Mouse (Mus musculus) liver, embryonic 15.5 days (tissue): ENCODE measurements around the gene Ripk1. TPM values are rescaled to one million over a fixed set of nuclear protein-coding genes. Genes with fewer than 3 reads are reported as not detected.
"Not testable (repeated sequence)": the region's sequence is repeated elsewhere in the genome, so short reads cannot be mapped to it uniquely, and the experiment has no call there.

Source experiments
- ATAC-seq: fragments of 200-750 bp; cut with Nextera tagmentation; 2 replicates; pipeline ENCODE4 v1.8.0; 2017; ENCODE audit warnings: moderate number of reproducible peaks, mild to moderate bottlenecking, moderate library complexity; ENCODE audit not compliant: insufficient read depth
- H3K27ac ChIP-seq: fragments of 300-500 bp; sonication (generic); replicated peaks from 2 replicates; pipeline ENCODE4 v1.5.1; 2015; ENCODE audit warnings: mild to moderate bottlenecking, inconsistent platforms
- H3K27me3 ChIP-seq: fragments of 300-500 bp; sonication (generic); 2 replicates; pipeline ENCODE4 v1.6.1; 2015; ENCODE audit warnings: mild to moderate bottlenecking, inconsistent platforms
- H3K36me3 ChIP-seq: fragments of 300-500 bp; sonication (generic); replicated peaks from 2 replicates; pipeline ENCODE4 v1.6.1; 2015; ENCODE audit warnings: moderate library complexity, mild to moderate bottlenecking, inconsistent platforms
- H3K4me1 ChIP-seq: fragments of 300-500 bp; sonication (generic); replicated peaks from 2 replicates; pipeline ENCODE4 v1.6.1; 2015; ENCODE audit warnings: inconsistent platforms
- H3K4me2 ChIP-seq: fragments of 300-500 bp; sonication (generic); 2 replicates; pipeline ENCODE4 v1.6.1; 2015; ENCODE audit warnings: moderate library complexity, mild to moderate bottlenecking, inconsistent platforms
- H3K4me3 ChIP-seq: fragments of 300-500 bp; sonication (generic); replicated peaks from 2 replicates; pipeline ENCODE4 v1.5.1; 2015; ENCODE audit warnings: mild to moderate bottlenecking, inconsistent platforms
- H3K9ac ChIP-seq: fragments of 300-500 bp; sonication (generic); 2 replicates; pipeline ENCODE4 v1.6.1; 2015; ENCODE audit warnings: moderate library complexity, mild to moderate bottlenecking, inconsistent platforms
- H3K9me3 ChIP-seq: fragments of 300-500 bp; sonication (generic); replicated peaks from 2 replicates; pipeline ENCODE4 v1.6.1; 2016; ENCODE audit warnings: inconsistent platforms
- WGBS: fragments of 180-500 bp; shearing (Covaris S2); methylation state at CpG from one replicate; pipeline ENCODE4 v1.1.7; 2015; ENCODE audit warnings: mixed read lengths; ENCODE audit not compliant: insufficient replicate concordance; 5-methylcytosine and 5-hydroxymethylcytosine counted together
- polyA plus RNA-seq: library from polyadenylated mRNA; unstranded; fragments of >200 nt; fragmentation: Nextera tagmentation; extraction: Ambion mirVana; gene quantifications from 2 replicates; pipeline ENCODE4 v1.2.1, GENCODE M21; 2015

The Ripk1 gene
- polyA plus RNA-seq, 1 experiment from 2014 or later = 11.6 TPM

GRCm38 (mm10) chr13:34054983-34055382 lies 52.8 kb downstream of the Ripk1 start:
- Histone ChIP-seq H3K27me3 (no peaks in the 10 kb centered on the region), H3K27ac (peak overlapping the region; percentile 80), H3K4me3 (no peak overlapping the region), H3K9ac (no peak overlapping the region), H3K4me1 (0 out of 2 replicates have a peak, but pooled peaks cover 10% of the 10 kb centered on the region), H3K36me3 (peaks cover 17% of the 10 kb centered on the region), H3K4me2 (no peak overlapping the region), H3K9me3 (0 out of 2 replicates have a peak, but pooled peaks cover 2% of the 10 kb centered on the region)
- WGBS = 58% methylated on average over 3 of the region's 3 CpGs
- ATAC-seq = peak; percentile 78

DNA sequence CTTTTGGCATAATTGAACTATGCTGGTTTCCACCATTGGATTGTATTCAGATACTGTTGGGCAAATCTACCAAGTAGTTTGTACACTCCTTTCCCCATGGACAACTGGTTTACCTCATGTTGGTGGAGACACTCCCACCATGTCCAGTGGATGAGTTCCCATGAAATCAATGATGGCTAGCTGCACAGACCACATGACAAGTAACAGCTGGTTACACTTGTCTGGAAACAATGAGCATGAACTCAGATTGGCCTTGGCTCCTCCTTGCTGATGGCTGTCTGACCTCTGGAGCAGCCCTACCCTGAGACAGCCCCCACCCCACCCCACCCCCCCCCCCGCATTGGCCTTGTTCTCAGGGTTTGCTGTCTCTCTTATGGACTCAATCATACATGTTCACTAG lies 55.1 kb downstream of the Ripk1 start:
- Histone ChIP-seq H3K4me2 (no peak overlapping the region), H3K9ac (no peak overlapping the region), H3K27me3 (no peaks in the 10 kb centered on the region), H3K4me3 (no peak overlapping the region), H3K4me1 (0 out of 2 replicates have a peak, but pooled peaks cover 10% of the 10 kb centered on the region), H3K9me3 (0 out of 2 replicates have a peak, but pooled peaks cover 2% of the 10 kb centered on the region), H3K27ac (no peak overlapping the region), H3K36me3 (peaks cover 15% of the 10 kb centered on the region)
- WGBS = 73% methylated on average over 1 of the region's 1 CpGs
- ATAC-seq = no peak

- Histone ChIP-seq H3K27ac (no peak overlapping the region), H3K36me3 (peaks cover 19% of the 10 kb centered on the region), H3K4me2 (no peak overlapping the region), H3K4me3 (no peak overlapping the region), H3K4me1 (no peaks in the 10 kb centered on the region), H3K27me3 (no peaks in the 10 kb centered on the region), H3K9me3 (0 out of 2 replicates have a peak, but pooled peaks cover 2% of the 10 kb centered on the region), H3K9ac (no peak overlapping the region)
- 74% methylated on average over 9 of the region's 9 CpGs for WGBS
- ATAC-seq = no peak
Observed at GRCm38 (mm10) chr13:34060061-34060460, 57.9 kb downstream of the Ripk1 start.

DNA sequence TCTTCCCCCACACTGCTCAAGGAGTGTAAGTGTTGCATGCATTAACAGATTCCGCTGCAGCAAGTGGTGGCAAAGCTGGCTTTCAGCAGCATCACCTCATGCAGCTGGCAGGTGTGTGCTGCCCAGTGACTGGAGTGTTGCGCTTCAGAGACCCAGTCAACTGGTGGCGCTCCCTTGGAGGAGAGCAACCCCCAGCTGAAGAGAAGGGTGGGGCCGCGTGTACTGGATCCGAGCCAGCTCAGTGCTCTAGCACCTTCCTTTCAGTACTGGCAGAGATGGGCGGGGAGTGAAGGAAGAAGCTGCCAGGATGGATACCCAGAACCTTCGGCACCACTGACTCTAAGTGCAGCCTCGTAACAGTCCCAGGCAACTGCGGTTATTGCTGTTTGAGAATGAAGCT lies 60.3 kb downstream of the Ripk1 start:
- no peak overlapping the region for H3K4me2 ChIP-seq
- H3K9me3 ChIP-seq = 0 out of 2 replicates have a peak, but pooled peaks cover 2% of the 10 kb centered on the region
- ATAC-seq = no peak
- no peak overlapping the region for H3K27ac ChIP-seq
- WGBS = 72% methylated on average over 10 of the region's 10 CpGs
- H3K9ac ChIP-seq = no peak overlapping the region
- no peaks in the 10 kb centered on the region for H3K4me1 ChIP-seq
- H3K27me3 ChIP-seq = no peaks in the 10 kb centered on the region
- H3K36me3 ChIP-seq = peaks cover 12% of the 10 kb centered on the region; the same call in 1 of the 2 replicates
- no peak overlapping the region for H3K4me3 ChIP-seq

DNA sequence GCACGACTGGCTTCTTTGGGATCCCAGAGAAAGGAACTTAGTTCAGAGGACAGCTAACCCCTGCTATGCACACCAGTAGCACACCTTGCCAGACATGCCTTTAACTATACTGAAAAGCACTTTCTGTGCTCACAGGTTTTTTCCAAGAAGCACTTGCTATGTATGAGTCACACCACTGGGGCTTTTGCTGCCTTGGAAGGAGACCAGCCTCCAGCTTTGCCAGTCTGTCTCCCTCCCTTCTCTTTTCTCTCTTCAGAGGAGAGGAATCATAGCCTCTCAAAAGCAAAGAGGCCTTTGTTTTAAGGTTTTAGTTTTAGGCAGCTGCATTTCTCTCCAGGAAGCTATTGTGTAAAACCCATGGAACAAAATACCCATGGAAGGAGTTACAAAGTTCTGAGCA lies 64.2 kb downstream of the Ripk1 start:
- no peaks in the 10 kb centered on the region for H3K27me3 ChIP-seq
- no peak overlapping the region for H3K4me2 ChIP-seq
- no peak overlapping the region for H3K27ac ChIP-seq
- H3K9me3 ChIP-seq = no peaks in the 10 kb centered on the region
- no peak overlapping the region for H3K4me3 ChIP-seq
- peaks cover 4% of the 10 kb centered on the region; the same call in 1 of the 2 replicates for H3K36me3 ChIP-seq
- no peaks in the 10 kb centered on the region for H3K4me1 ChIP-seq
- no peak for ATAC-seq
- 57% methylated on average over 1 of the region's 1 CpGs for WGBS
- no peak overlapping the region for H3K9ac ChIP-seq

GRCm38 (mm10) chr13:34070296-34070695 lies 68.1 kb downstream of the Ripk1 start:
- Histone ChIP-seq H3K4me2 (no peak overlapping the region), H3K36me3 (0 out of 2 replicates have a peak, but pooled peaks cover 2% of the 10 kb centered on the region), H3K27ac (no peak overlapping the region), H3K27me3 (no peaks in the 10 kb centered on the region), H3K4me3 (no peak overlapping the region), H3K9ac (no peak overlapping the region), H3K4me1 (no peaks in the 10 kb centered on the region), H3K9me3 (no peaks in the 10 kb centered on the region)
- WGBS = 71% methylated on average over 4 of the region's 4 CpGs
- no peak for ATAC-seq

- no peak for ATAC-seq
- Histone ChIP-seq H3K27me3 (no peaks in the 10 kb centered on the region), H3K36me3 (peaks cover 3% of the 10 kb centered on the region; the same call in 1 of the 2 replicates), H3K27ac (no peak overlapping the region), H3K9me3 (no peaks in the 10 kb centered on the region), H3K4me3 (no peak overlapping the region), H3K4me2 (no peak overlapping the region), H3K9ac (no peak overlapping the region), H3K4me1 (peaks cover 6% of the 10 kb centered on the region)
- WGBS = 71% methylated on average over 6 of the region's 6 CpGs
Observed at GRCm38 (mm10) chr13:34071836-34072235, 69.7 kb downstream of the Ripk1 start.

DNA sequence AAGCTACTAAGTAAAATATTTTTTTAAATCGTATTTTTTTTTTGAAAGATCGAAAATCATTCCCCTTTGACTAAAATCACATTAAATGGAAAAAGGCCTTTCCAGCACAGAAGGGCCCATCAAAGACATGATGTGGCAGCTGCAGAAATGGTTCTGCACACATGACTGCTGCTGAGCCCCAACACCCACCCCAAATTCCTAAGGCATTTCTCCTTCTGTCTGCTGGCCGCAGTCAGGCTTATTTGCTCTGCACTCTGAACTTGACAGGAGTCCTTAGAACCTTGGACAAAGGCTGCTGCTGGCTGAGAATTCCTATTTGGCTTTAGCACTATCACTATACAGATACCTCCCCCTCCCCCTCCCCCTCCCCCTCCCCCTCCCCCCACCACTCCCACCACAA lies 70.7 kb downstream of the Ripk1 start:
- Histone ChIP-seq H3K4me1 (peaks cover 16% of the 10 kb centered on the region), H3K9me3 (no peaks in the 10 kb centered on the region), H3K9ac (no peak overlapping the region), H3K27ac (no peak overlapping the region), H3K4me3 (no peak overlapping the region), H3K36me3 (peaks cover 3% of the 10 kb centered on the region; the same call in 1 of the 2 replicates), H3K4me2 (no peak overlapping the region), H3K27me3 (no peaks in the 10 kb centered on the region)
- WGBS = 70% methylated on average over 3 of the region's 3 CpGs
- no peak for ATAC-seq

DNA sequence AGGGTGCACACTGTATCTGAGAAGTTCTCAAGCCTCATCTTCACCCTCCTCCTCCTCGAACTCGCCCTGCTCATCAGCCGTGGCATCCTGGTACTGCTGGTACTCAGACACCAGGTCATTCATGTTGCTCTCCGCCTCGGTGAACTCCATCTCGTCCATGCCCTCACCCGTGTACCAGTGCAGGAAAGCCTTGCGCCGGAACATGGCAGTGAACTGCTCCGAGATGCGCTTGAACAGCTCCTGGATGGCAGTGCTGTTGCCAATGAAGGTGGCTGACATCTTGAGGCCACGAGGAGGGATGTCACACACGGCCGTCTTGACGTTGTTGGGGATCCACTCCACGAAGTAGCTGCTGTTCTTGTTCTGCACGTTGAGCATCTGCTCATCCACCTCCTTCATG lies 72.3 kb downstream of the Ripk1 start:
- not testable (repeated sequence) for H3K27me3 ChIP-seq, H3K9ac ChIP-seq, H3K4me2 ChIP-seq, H3K36me3 ChIP-seq, H3K9me3 ChIP-seq, H3K27ac ChIP-seq, H3K4me3 ChIP-seq, ATAC-seq
- peaks cover 25% of the 10 kb centered on the region for H3K4me1 ChIP-seq
- WGBS = 85% methylated on average over 11 of the region's 17 CpGs

DNA sequence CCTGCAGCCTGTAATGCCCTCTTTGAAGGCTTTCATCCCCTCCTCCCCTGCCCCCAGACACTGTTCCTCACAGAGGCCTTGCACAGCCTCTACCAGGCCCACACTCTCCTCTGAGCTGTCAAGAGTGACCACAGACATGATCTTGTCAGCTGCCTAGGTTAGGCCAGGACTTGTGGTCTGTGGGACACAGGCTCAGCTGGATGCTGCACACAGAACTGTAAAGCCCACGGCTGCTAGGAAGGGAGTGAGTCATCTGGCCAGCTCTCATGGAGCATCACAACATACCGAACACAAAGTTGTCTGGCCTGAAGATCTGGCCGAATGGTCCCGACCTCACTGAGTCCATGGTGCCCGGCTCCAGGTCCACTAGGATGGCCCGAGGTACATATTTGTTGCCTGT lies 73.7 kb downstream of the Ripk1 start:
- H3K9me3 ChIP-seq, ATAC-seq, H3K36me3 ChIP-seq, H3K27me3 ChIP-seq, H3K4me3 ChIP-seq, H3K27ac ChIP-seq, H3K9ac ChIP-seq, H3K4me2 ChIP-seq: not testable (repeated sequence)
- peaks cover 25% of the 10 kb centered on the region for H3K4me1 ChIP-seq
- 69% methylated on average over 6 of the region's 6 CpGs for WGBS

GRCm38 (mm10) chr13:34076561-34077491 lies 74.7 kb downstream of the Ripk1 start:
- ATAC-seq = peak; percentile 26; the same call in 1 of the 2 replicates
- Histone ChIP-seq H3K4me1 (peaks cover 25% of the 10 kb centered on the region), H3K4me2 (peak overlapping the region; percentile 96), H3K36me3 (peaks cover 3% of the 10 kb centered on the region; the same call in 1 of the 2 replicates), H3K9ac (peak overlapping the region; percentile 79), H3K27ac (0 out of 2 replicates have a peak overlapping the region, but pooled peaks have one; percentile 75), H3K9me3 (no peaks in the 10 kb centered on the region), H3K27me3 (0 out of 2 replicates have a peak, but pooled peaks cover 7% of the 10 kb centered on the region), H3K4me3 (peak overlapping the region; percentile 73)
- WGBS = 39% methylated on average over 20 of the region's 20 CpGs
